Mouse (Mus musculus): ENCODE results near the gene Olfr370. TPM values are rescaled to one million over a fixed set of nuclear protein-coding genes. Genes with fewer than 3 reads are reported as not detected.
"Not testable (repeated sequence)": the region's sequence is repeated elsewhere in the genome, so short reads cannot be mapped to it uniquely, and the experiment has no call there.

Olfr370 gene
- polyA plus RNA-seq (2012; rRNA removed) (not detected in 2 replicates), polyA plus RNA-seq (2014; fragmentation: Nextera tagmentation; extraction: Ambion mirVana) (not detected in 2 replicates)

- no peak for TF ChIP-seq EP300 (IDR thresholded peaks at IDR 0.05; ENCODE audit: low read depth)
- no peak for TF ChIP-seq CTCF (IDR thresholded peaks at IDR 0.05; ENCODE audit: low read depth)
- H3K27ac ChIP-seq: no peak within 1 kb of the TSS
- H3K9ac ChIP-seq (replicated peaks): no peak within 1 kb of the TSS
- 32% methylated on average over 3 of the region's 3 CpGs for WGBS (ENCODE audit: insufficient replicate concordance)
- H3K27me3 ChIP-seq (ENCODE audit: control insufficient read depth, insufficient read depth, low read length): no peaks in the 10 kb centered on the region
- H3K4me1 ChIP-seq (replicated peaks; ENCODE audit: control insufficient read depth in 2 of 2, insufficient read depth in 2 of 2, low read length in 1 of 2): no peaks in the 10 kb centered on the region
- H3K9me3 ChIP-seq (ENCODE audit: control insufficient read depth, low read length): no peaks in the 10 kb centered on the region
- H3K4me2 ChIP-seq (ENCODE audit: low read depth): no peak within 1 kb of the TSS
- no peak for DNase-seq (ENCODE audit: low read depth in 3 of 3, low spot score in 3 of 3)
- no peaks in the 10 kb centered on the region for H3K36me3 ChIP-seq (replicated peaks; ENCODE audit: control insufficient read depth, insufficient read depth, low read depth)
- no peak for ATAC-seq (ENCODE audit: insufficient read depth)
- no peak within 1 kb of the TSS for H3K4me3 ChIP-seq (ENCODE audit: insufficient read depth in 1 of 2, low read depth in 2 of 2, low read length in 2 of 2)
These were observed at the start of gene Olfr370 for GRCm38 (mm10) chr8:83535736-83536135. Olfr370 (plus strand) TSS chr8:83535780.

GRCm38 (mm10) chr8:83511696-83512095 is 23.9 kb upstream of the Olfr370 start:
- H3K27me3 ChIP-seq (ENCODE audit: control insufficient read depth, insufficient read depth, low read length): no peaks in the 10 kb centered on the region
- WGBS (ENCODE audit: insufficient replicate concordance): 50% methylated on average over 3 of the region's 3 CpGs
- H3K4me2 ChIP-seq (ENCODE audit: low read depth): no peak overlapping the region
- DNase-seq (ENCODE audit: low read depth in 3 of 3, low spot score in 3 of 3) (no peak), ATAC-seq (ENCODE audit: insufficient read depth) (no peak)
- H3K36me3 ChIP-seq (replicated peaks; ENCODE audit: control insufficient read depth, insufficient read depth, low read depth): no peaks in the 10 kb centered on the region
- TF ChIP-seq CTCF (IDR thresholded peaks at IDR 0.05; ENCODE audit: low read depth) (no peak), EP300 (IDR thresholded peaks at IDR 0.05; ENCODE audit: low read depth) (no peak)
- H3K27ac ChIP-seq: no peak overlapping the region
- no peaks in the 10 kb centered on the region for H3K4me1 ChIP-seq (replicated peaks; ENCODE audit: control insufficient read depth in 2 of 2, insufficient read depth in 2 of 2, low read length in 1 of 2)
- H3K9me3 ChIP-seq (ENCODE audit: control insufficient read depth, low read length): no peaks in the 10 kb centered on the region
- no peak overlapping the region for H3K4me3 ChIP-seq (ENCODE audit: insufficient read depth in 1 of 2, low read depth in 2 of 2, low read length in 2 of 2)
- H3K9ac ChIP-seq (replicated peaks): no peak overlapping the region

- no peaks in the 10 kb centered on the region for H3K9me3 ChIP-seq (ENCODE audit: control insufficient read depth, low read length)
- WGBS (ENCODE audit: insufficient replicate concordance): 43% methylated on average over 3 of the region's 3 CpGs
- ATAC-seq (ENCODE audit: insufficient read depth): no peak
- no peaks in the 10 kb centered on the region for H3K36me3 ChIP-seq (replicated peaks; ENCODE audit: control insufficient read depth, insufficient read depth, low read depth)
- no peak overlapping the region for H3K4me3 ChIP-seq (ENCODE audit: insufficient read depth in 1 of 2, low read depth in 2 of 2, low read length in 2 of 2)
- no peaks in the 10 kb centered on the region for H3K27me3 ChIP-seq (ENCODE audit: control insufficient read depth, insufficient read depth, low read length)
- no peaks in the 10 kb centered on the region for H3K4me1 ChIP-seq (replicated peaks; ENCODE audit: control insufficient read depth in 2 of 2, insufficient read depth in 2 of 2, low read length in 1 of 2)
- H3K27ac ChIP-seq: no peak overlapping the region
- no peak overlapping the region for H3K4me2 ChIP-seq (ENCODE audit: low read depth)
- DNase-seq (ENCODE audit: low read depth in 3 of 3, low spot score in 3 of 3): no peak
- H3K9ac ChIP-seq (replicated peaks): no peak overlapping the region
- TF ChIP-seq EP300 (IDR thresholded peaks at IDR 0.05; ENCODE audit: low read depth): no peak
- no peak for TF ChIP-seq CTCF (IDR thresholded peaks at IDR 0.05; ENCODE audit: low read depth)
These were observed 15.1 kb upstream of the Olfr370 start for GRCm38 (mm10) chr8:83520432-83520831.

GRCm38 (mm10) chr8:83520907-83521306 is 14.7 kb upstream of the Olfr370 start:
- not testable (repeated sequence) for H3K4me3 ChIP-seq (ENCODE audit: insufficient read depth in 1 of 2, low read depth in 2 of 2, low read length in 2 of 2); H3K27ac ChIP-seq; H3K27me3 ChIP-seq (ENCODE audit: control insufficient read depth, insufficient read depth, low read length); H3K36me3 ChIP-seq (replicated peaks; ENCODE audit: control insufficient read depth, insufficient read depth, low read depth); DNase-seq (ENCODE audit: low read depth in 3 of 3, low spot score in 3 of 3); H3K9me3 ChIP-seq (ENCODE audit: control insufficient read depth, low read length); H3K4me1 ChIP-seq (replicated peaks; ENCODE audit: control insufficient read depth in 2 of 2, insufficient read depth in 2 of 2, low read length in 1 of 2); H3K4me2 ChIP-seq (ENCODE audit: low read depth); H3K9ac ChIP-seq (replicated peaks); ATAC-seq (ENCODE audit: insufficient read depth)
- WGBS (ENCODE audit: insufficient replicate concordance): 51% methylated on average over 3 of the region's 3 CpGs

GRCm38 (mm10) chr8:83521310-83521709 is 14.3 kb upstream of the Olfr370 start:
- Histone ChIP-seq H3K4me3 (ENCODE audit: insufficient read depth in 1 of 2, low read depth in 2 of 2, low read length in 2 of 2) (no peak overlapping the region), H3K27ac (no peak overlapping the region), H3K9ac (replicated peaks) (no peak overlapping the region), H3K36me3 (replicated peaks; ENCODE audit: control insufficient read depth, insufficient read depth, low read depth) (no peaks in the 10 kb centered on the region), H3K4me1 (replicated peaks; ENCODE audit: control insufficient read depth in 2 of 2, insufficient read depth in 2 of 2, low read length in 1 of 2) (no peaks in the 10 kb centered on the region), H3K27me3 (ENCODE audit: control insufficient read depth, insufficient read depth, low read length) (no peaks in the 10 kb centered on the region), H3K4me2 (ENCODE audit: low read depth) (no peak overlapping the region), H3K9me3 (ENCODE audit: control insufficient read depth, low read length) (no peaks in the 10 kb centered on the region)
- ATAC-seq (ENCODE audit: insufficient read depth): no peak
- 3% methylated on average over 1 of the region's 1 CpGs for WGBS (ENCODE audit: insufficient replicate concordance)
- no peak for DNase-seq (ENCODE audit: low read depth in 3 of 3, low spot score in 3 of 3)
- no peak for TF ChIP-seq EP300 (IDR thresholded peaks at IDR 0.05; ENCODE audit: low read depth)
- TF ChIP-seq CTCF (IDR thresholded peaks at IDR 0.05; ENCODE audit: low read depth): no peak
